Mouse (Mus musculus) liver, embryonic 16.5 days (tissue): ENCODE data around the gene Hyal4. TPM values are rescaled to one million over a fixed set of nuclear protein-coding genes. Genes with fewer than 3 reads are reported as not detected.

ENCODE experiments used
- ATAC-seq: fragments of 200-750 bp; cut with Nextera tagmentation; 2 replicates; pipeline ENCODE4 v1.8.0; 2017; ENCODE audit warnings: low read depth, mild to moderate bottlenecking, moderate number of reproducible peaks, moderate library complexity
- H3K27ac ChIP-seq: fragments of 300-500 bp; sonication (generic); 2 replicates; pipeline ENCODE4 v1.5.1; 2014; ENCODE audit warnings: mild to moderate bottlenecking, low read length
- H3K27me3 ChIP-seq: fragments of 300-500 bp; sonication (generic); 2 replicates; pipeline ENCODE4 v1.6.1; 2014; ENCODE audit warnings: low read depth, low read length, mixed read lengths; ENCODE audit not compliant: control insufficient read depth, insufficient read depth
- H3K36me3 ChIP-seq: fragments of 300-500 bp; sonication (generic); 2 replicates; pipeline ENCODE4 v1.6.1; 2014; ENCODE audit warnings: mild to moderate bottlenecking; ENCODE audit not compliant: control insufficient read depth, insufficient read depth
- H3K4me1 ChIP-seq: fragments of 300-500 bp; sonication (generic); 2 replicates; pipeline ENCODE4 v1.6.1; 2014; ENCODE audit warnings: low read depth, low read length, mixed read lengths; ENCODE audit not compliant: control insufficient read depth
- H3K4me2 ChIP-seq: fragments of 300-500 bp; sonication (generic); 2 replicates; pipeline ENCODE4 v1.6.1; 2014; ENCODE audit warnings: low read depth, low read length, mixed read lengths
- H3K4me3 ChIP-seq: fragments of 300-500 bp; sonication (generic); 2 replicates; pipeline ENCODE4 v1.5.1; 2014; ENCODE audit warnings: low read depth, mild to moderate bottlenecking, low read length
- H3K9ac ChIP-seq: fragments of 300-500 bp; sonication (generic); 2 replicates; pipeline ENCODE4 v1.6.1; 2014; ENCODE audit warnings: low read depth, low read length
- H3K9me3 ChIP-seq: fragments of 300-500 bp; sonication (generic); replicated peaks from 2 replicates; pipeline ENCODE4 v1.6.1; 2016; ENCODE audit warnings: low read length; ENCODE audit not compliant: control insufficient read depth
- WGBS: fragments of 180-500 bp; shearing (Covaris S2); extraction: QIAGEN DNeasy Blood & Tissue Kit; methylation state at CpG from one replicate; pipeline ENCODE4 v1.1.7; 2014; ENCODE audit not compliant: insufficient replicate concordance; 5-methylcytosine and 5-hydroxymethylcytosine counted together
- polyA plus RNA-seq: library from polyadenylated mRNA; unstranded; fragments of >200 nt; fragmentation: Nextera tagmentation; extraction: Ambion mirVana; gene quantifications from 2 replicates; pipeline ENCODE4 v1.2.1, GENCODE M21; 2015

Gene Hyal4
- polyA plus RNA-seq, 1 experiment from 2014 or later = not detected

DNA sequence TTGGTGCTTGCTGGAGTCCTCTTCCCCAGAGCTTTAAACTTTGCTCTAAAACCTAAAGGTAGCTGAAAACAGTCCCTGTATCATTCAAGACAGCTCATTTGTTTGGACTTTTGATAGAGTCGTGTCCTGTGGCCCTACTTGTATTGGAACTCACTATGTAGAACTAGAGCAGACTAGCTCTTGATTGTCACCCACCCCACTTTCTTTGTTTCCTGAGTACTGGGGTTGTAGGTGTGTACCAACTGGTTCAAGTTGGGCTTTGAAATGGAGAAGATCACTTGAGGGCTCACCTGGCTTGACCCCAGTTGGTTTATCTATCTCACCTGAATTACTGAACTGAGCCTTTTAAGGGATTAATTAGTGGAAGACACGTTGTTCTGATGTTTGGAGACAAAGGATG, 31.1 kb downstream of the Hyal4 start:
- ATAC-seq = no peak
- WGBS = 38% methylated on average over 2 of the region's 2 CpGs
- Histone ChIP-seq H3K27me3 (no peaks in the 10 kb centered on the region), H3K27ac (no peak overlapping the region), H3K4me1 (no peaks in the 10 kb centered on the region), H3K9me3 (no peaks in the 10 kb centered on the region), H3K9ac (no peak overlapping the region), H3K36me3 (no peaks in the 10 kb centered on the region), H3K4me2 (no peak overlapping the region), H3K4me3 (no peak overlapping the region)

DNA sequence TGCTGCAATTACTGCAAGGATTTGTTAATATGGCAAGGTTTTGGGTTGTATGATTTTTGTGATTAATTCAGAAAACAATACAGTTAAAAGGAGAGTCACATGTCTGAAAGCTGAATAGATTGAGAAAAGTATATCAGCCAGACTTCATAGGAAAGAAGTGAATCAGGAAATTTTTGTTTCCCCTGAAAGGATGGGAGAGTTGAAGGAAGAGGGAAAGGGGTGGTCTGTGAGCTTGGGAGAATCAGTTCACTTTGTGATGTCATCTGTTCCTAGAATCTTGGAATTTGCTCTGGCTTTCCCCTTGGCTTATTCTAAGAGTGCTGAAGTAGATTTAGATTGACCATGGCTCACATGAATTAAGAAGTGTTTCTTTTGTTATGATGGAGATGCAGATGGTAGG, 42.8 kb downstream of the Hyal4 start, which contains the start of gene Spam1:
Spam1 (plus strand) TSS at position 301 of the 400 bp plus-strand sequence.
- Histone ChIP-seq H3K9ac (no peak within 1 kb of the TSS), H3K9me3 (no peaks in the 10 kb centered on the region), H3K4me2 (no peak within 1 kb of the TSS), H3K4me1 (no peaks in the 10 kb centered on the region), H3K4me3 (no peak within 1 kb of the TSS), H3K36me3 (no peaks in the 10 kb centered on the region), H3K27me3 (no peaks in the 10 kb centered on the region), H3K27ac (no peak within 1 kb of the TSS)
- no peak for ATAC-seq

Other genes starting within 250 kb of the Hyal4 start
- gene Iqub, start 233.3 kb upstream of the Hyal4 start, polyA plus RNA-seq = 0.04 TPM in 1 of 2 replicates, not detected in the other
- 175 and 193 TPM in 2 replicates for gene Ndufa5, start 220.3 kb upstream of the Hyal4 start, polyA plus RNA-seq
- gene Asb15, start 220.2 kb upstream of the Hyal4 start, polyA plus RNA-seq = 0.04 TPM in 1 of 2 replicates, not detected in the other
- 0.31 and 0.33 TPM in 2 replicates for gene Lmod2, start 150.6 kb upstream of the Hyal4 start, polyA plus RNA-seq
- gene Wasl, start 83.3 kb upstream of the Hyal4 start, polyA plus RNA-seq = 19.7 and 26.1 TPM in 2 replicates
- 0.04 TPM in 1 of 2 replicates, not detected in the other for gene Hyal6, start 15.1 kb upstream of the Hyal4 start, polyA plus RNA-seq
- gene Spam1, start 42.9 kb downstream of the Hyal4 start, polyA plus RNA-seq = not detected in 2 replicates
- 0.11 TPM in 1 of 2 replicates, not detected in the other for gene Hyal5, start 109.7 kb downstream of the Hyal4 start, polyA plus RNA-seq
- 0.12 TPM in 2 replicates for gene Tmem229a, start 208.0 kb downstream of the Hyal4 start, polyA plus RNA-seq